Mouse (Mus musculus) lung, adult 2 months (tissue): ENCODE measurements around the gene Cbx4.

ENCODE experiments used
- CTCF ChIP-seq: fragments of 200-500 bp; IDR thresholded peaks from 2 replicates; pipeline ENCODE4 v1.5.1; 2011; ENCODE audit warnings: mild to moderate bottlenecking, low read length, control low read depth; ENCODE audit not compliant: insufficient read depth
- POLR2A ChIP-seq: fragments of 200-500 bp; IDR thresholded peaks from 2 replicates; pipeline ENCODE4 v1.6.1; 2011; ENCODE audit warnings: low read depth, mild to moderate bottlenecking, control low read depth, low read length, borderline replicate concordance; ENCODE audit errors: extremely low read depth

GRCm38 (mm10) chr11:119085279-119086062 is 550 bp downstream of the Cbx4 start:
- TF ChIP-seq POLR2A (peak; percentile 60; the same call in 1 of the 2 replicates), CTCF (no peak)
